Mouse (Mus musculus) inflammation-experienced regulatory T-cells (primary cell): Measurements from ENCODE around the gene Abhd8. TPM values are rescaled to one million over a fixed set of nuclear protein-coding genes. Genes with fewer than 3 reads are reported as not detected.

ENCODE experiments used
- polyA plus RNA-seq, 2 experiments: library from polyadenylated mRNA; unstranded; fragments of 100-300 nt; shearing (Covaris generic); gene quantifications; one replicate each; pipeline ENCODE4 v1.2.1; 2017

Gene Abhd8
- 100 to 1,000 TPM; 123 to 182 TPM for polyA plus RNA-seq

GRCm38 (mm10) chr8:71463188-71464033 is at the start of gene Abhd8:
Gene Abhd8 (minus strand): TSS chr8:71463655.

GRCm38 (mm10) chr8:71511644-71512043 is 48.2 kb upstream of the Abhd8 start, which contains the start of gene Plvap:
Gene Plvap (minus strand): TSS chr8:71511752.

GRCm38 (mm10) chr8:71487691-71488445 is 24.4 kb upstream of the Abhd8 start, which contains the start of gene Gtpbp3:
Gene Gtpbp3 (plus strand): TSS chr8:71488103.

GRCm38 (mm10) chr8:71485142-71486135 is 22.0 kb upstream of the Abhd8 start, which contains the start of gene Ano8:
Gene Ano8 (minus strand): TSS chr8:71485963.

GRCm38 (mm10) chr8:71468916-71469315 is 5.5 kb upstream of the Abhd8 start, which contains the start of gene Dda1:
Gene Dda1 (plus strand): TSS chr8:71469199.

GRCm38 (mm10) chr8:71464513-71465500 is 1.4 kb upstream of the Abhd8 start, which contains the start of gene Mrpl34:
Gene Mrpl34 (plus strand): TSS chr8:71464959.

Other genes with a start within 250 kb of the Abhd8 start
- gene Myo9b, start 190.9 kb downstream of the Abhd8 start, polyA plus RNA-seq: 10 to 100 TPM; 56.5 to 66.5 TPM
- gene Haus8, start 190.7 kb downstream of the Abhd8 start, polyA plus RNA-seq: 10 to 100 TPM; 27.6 to 28.7 TPM
- 100 to 1,000 TPM; 143 to 150 TPM for gene Use1, start 96.8 kb downstream of the Abhd8 start, polyA plus RNA-seq
- 10 to 100 TPM; 17.6 to 23.5 TPM for gene Ocel1, start 92.4 kb downstream of the Abhd8 start, polyA plus RNA-seq
- gene Nr2f6, start 81.7 kb downstream of the Abhd8 start, polyA plus RNA-seq: 10 to 100 TPM in 1 of 2 experiments, 1 to 10 TPM in 1; 6.9 to 14.3 TPM
- gene Ushbp1, start 67.9 kb downstream of the Abhd8 start, polyA plus RNA-seq: under 1 TPM; 0.05 to 0.26 TPM
- 100 to 1,000 TPM; 104 to 108 TPM for gene Babam1, start 66.8 kb downstream of the Abhd8 start, polyA plus RNA-seq
- 1 to 10 TPM in 1 of 2 experiments, under 1 TPM in 1; 0.12 to 2.2 TPM for gene Ankle1, start 57.6 kb downstream of the Abhd8 start, polyA plus RNA-seq
- gene Mrpl34, start 1.3 kb upstream of the Abhd8 start, polyA plus RNA-seq: 10 to 100 TPM; 60.4 to 63.2 TPM
- gene Dda1, start 5.5 kb upstream of the Abhd8 start, polyA plus RNA-seq: 100 to 1,000 TPM in 1 of 2 experiments, 10 to 100 TPM in 1; 83.3 to 115 TPM
- 10 to 100 TPM; 15.7 to 26.6 TPM for gene Ano8, start 22.3 kb upstream of the Abhd8 start, polyA plus RNA-seq
- gene Gtpbp3, start 24.4 kb upstream of the Abhd8 start, polyA plus RNA-seq: 1 to 10 TPM; 8.7 to 9.3 TPM
- gene Plvap, start 48.1 kb upstream of the Abhd8 start, polyA plus RNA-seq: under 1 TPM in 1 of 2 experiments, not detected in 1; 0.20 TPM
- 1 to 10 TPM in 1 of 2 experiments, under 1 TPM in 1; 0.36 to 1.0 TPM for gene Ccdc194, start 62.1 kb upstream of the Abhd8 start, polyA plus RNA-seq
- gene Bst2, start 73.8 kb upstream of the Abhd8 start, polyA plus RNA-seq: 100 to 1,000 TPM; 106 to 121 TPM
- 10 to 100 TPM; 98.2 to 98.4 TPM for gene Mvb12a, start 79.3 kb upstream of the Abhd8 start, polyA plus RNA-seq
- 1 to 10 TPM; 2.2 to 2.7 TPM for gene Tmem221, start 95.2 kb upstream of the Abhd8 start, polyA plus RNA-seq
- gene Nxnl1, start 102.9 kb upstream of the Abhd8 start, polyA plus RNA-seq: 1 to 10 TPM in 1 of 2 experiments, under 1 TPM in 1; 0.18 to 3.6 TPM
- gene Slc27a1, start 105.2 kb upstream of the Abhd8 start, polyA plus RNA-seq: 10 to 100 TPM; 11.2 to 19.8 TPM
- gene Pgls, start 128.5 kb upstream of the Abhd8 start, polyA plus RNA-seq: 100 to 1,000 TPM in 1 of 2 experiments, 10 to 100 TPM in 1; 89.3 to 117 TPM
- gene Fam129c, start 134.0 kb upstream of the Abhd8 start, polyA plus RNA-seq: 10 to 100 TPM in 1 of 2 experiments, 1 to 10 TPM in 1; 7.0 to 10.3 TPM
- 10 to 100 TPM; 33.6 to 41.0 TPM for gene Colgalt1, start 147.3 kb upstream of the Abhd8 start, polyA plus RNA-seq
- gene Unc13a, start 208.1 kb upstream of the Abhd8 start, polyA plus RNA-seq: under 1 TPM; 0.43 to 0.69 TPM
- gene Jak3, start 212.6 kb upstream of the Abhd8 start, polyA plus RNA-seq: 100 to 1,000 TPM; 150 to 199 TPM
- gene Insl3, start 225.6 kb upstream of the Abhd8 start, polyA plus RNA-seq: 10 to 100 TPM; 56.0 to 66.2 TPM
- 1 to 10 TPM; 5.9 to 6.5 TPM for gene B3gnt3, start 238.1 kb upstream of the Abhd8 start, polyA plus RNA-seq